Mouse (Mus musculus) thymus, adult 2 months (tissue): ENCODE measurements around the gene Tent4b.

Experiments
- CTCF ChIP-seq: fragments of 200-500 bp; IDR thresholded peaks from 2 replicates; pipeline ENCODE4 v1.5.1; 2012; ENCODE audit warnings: mild to moderate bottlenecking, control low read depth, low read length, moderate library complexity, borderline replicate concordance; ENCODE audit not compliant: control insufficient read depth, poor library complexity, insufficient read depth; ENCODE audit errors: extremely low read depth
- POLR2A ChIP-seq: fragments of 200-500 bp; IDR thresholded peaks from 2 replicates; pipeline ENCODE4 v1.6.1; 2012; ENCODE audit warnings: mild to moderate bottlenecking, low read length, control low read depth, moderate library complexity; ENCODE audit not compliant: control insufficient read depth, poor library complexity, insufficient read depth; ENCODE audit errors: extremely low read depth

- TF ChIP-seq CTCF = no peak
- no peak for TF ChIP-seq POLR2A
Observed at GRCm38 (mm10) chr8:88177291-88177690, 21.7 kb upstream of the Tent4b start.
